Mouse (Mus musculus) CH12.LX (cell line): Measurements from ENCODE around the gene Cdc42bpa. TPM values are rescaled to one million over a fixed set of nuclear protein-coding genes. Genes with fewer than 3 reads are reported as not detected.

Source experiments
- DNase-seq: peaks from one replicate; pipeline ENCODE4 v3.0.0-alpha.2; 2013; ENCODE audit errors: extremely low read depth
- H3K27ac ChIP-seq: 2 replicates; pipeline ENCODE4 v1.5.1; 2012; ENCODE audit warnings: low read depth, mild to moderate bottlenecking, control low read depth, moderate library complexity; ENCODE audit not compliant: insufficient read depth
- H3K27me3 ChIP-seq: replicated peaks from 2 replicates; pipeline ENCODE3; 2012; ENCODE audit warnings: inconsistent platforms
- H3K36me3 ChIP-seq, 2 experiments: replicated peaks in 1 of 2; 2 replicates each; pipeline versions ENCODE3 to v1.6.1; 2012; ENCODE audit warnings: inconsistent platforms in 1 of 2, low read length in 1 of 2, mild to moderate bottlenecking in 1 of 2, mixed read lengths in 1 of 2, moderate library complexity in 1 of 2; ENCODE audit not compliant: control insufficient read depth in 1 of 2, insufficient read depth in 1 of 2
- H3K4me1 ChIP-seq, 2 experiments: 2 replicates each; pipeline ENCODE4 v1.6.1; 2012; ENCODE audit warnings: inconsistent platforms in 1 of 2, moderate library complexity in 1 of 2; ENCODE audit not compliant: insufficient read depth in 2 of 2, control insufficient read depth in 1 of 2
- H3K4me2 ChIP-seq: 2 replicates; pipeline ENCODE4 v1.6.1; 2012; ENCODE audit warnings: low read depth, mild to moderate bottlenecking, control low read depth; ENCODE audit not compliant: poor library complexity, insufficient read depth, severe bottlenecking
- H3K4me3 ChIP-seq, 3 experiments: fragments of 150-350 bp in 1 of 3; sonication (generic) in 1 of 3; replicated peaks in 1 of 3; 2 replicates each; pipeline versions ENCODE3 to v1.5.1; 2011 to 2012; ENCODE audit warnings: low read depth in 2 of 3, low read length in 2 of 3, mild to moderate bottlenecking in 2 of 3, moderate library complexity in 2 of 3, control low read depth in 1 of 3, improper control_type of control experiment in 1 of 3, inconsistent platforms in 1 of 3, mixed read lengths in 1 of 3; ENCODE audit not compliant: poor library complexity in 1 of 3
- H3K79me2 ChIP-seq: replicated peaks from 2 replicates; pipeline ENCODE4 v1.6.1; 2012; ENCODE audit warnings: mild to moderate bottlenecking, moderate library complexity; ENCODE audit not compliant: control insufficient read depth, poor library complexity, insufficient read depth, severe bottlenecking; ENCODE audit errors: extremely low read depth
- H3K9ac ChIP-seq: 2 replicates; pipeline ENCODE4 v1.6.1; 2012; ENCODE audit warnings: low read depth, mild to moderate bottlenecking, control low read depth, moderate library complexity; ENCODE audit not compliant: insufficient read depth
- H3K9me3 ChIP-seq: replicated peaks from 2 replicates; pipeline ENCODE3; 2012; ENCODE audit warnings: low read length, inconsistent platforms, mixed read lengths
- BHLHE40 ChIP-seq: IDR thresholded peaks from 2 replicates; pipeline ENCODE4 v1.6.1; 2011; ENCODE audit warnings: mild to moderate bottlenecking, low read depth, low read length, improper control_type of control experiment
- CTCF ChIP-seq, 2 experiments: IDR thresholded peaks in 1 of 2; conservative IDR thresholded peaks in 1 of 2; 2 replicates each; pipeline ENCODE4 v1.5.1; 2011 to 2012; ENCODE audit warnings: low read depth in 2 of 2, low read length in 2 of 2, improper control_type of control experiment in 1 of 2, inconsistent platforms in 1 of 2, mild to moderate bottlenecking in 1 of 2, moderate library complexity in 1 of 2
- E2F4 ChIP-seq: IDR thresholded peaks from 2 replicates; pipeline ENCODE4 v1.6.1; 2011; ENCODE audit warnings: low read depth, low read length, improper control_type of control experiment; ENCODE audit not compliant: insufficient replicate concordance
- ELF1 ChIP-seq: IDR thresholded peaks from 2 replicates; pipeline ENCODE4 v1.6.1; 2014; ENCODE audit warnings: low read depth, mild to moderate bottlenecking, inconsistent platforms, low read length, improper control_type of control experiment
- GABPA ChIP-seq: IDR thresholded peaks from 2 replicates; pipeline ENCODE4 v1.6.1; 2012; ENCODE audit warnings: low read depth, low read length, improper control_type of control experiment, inconsistent platforms; ENCODE audit not compliant: insufficient replicate concordance
- JUND ChIP-seq: conservative IDR thresholded peaks from 2 replicates; pipeline ENCODE4 v1.6.1; 2011; ENCODE audit warnings: low read depth, low read length, improper control_type of control experiment
- KAT2A ChIP-seq: IDR thresholded peaks from 2 replicates; pipeline ENCODE4 v1.6.1; 2012; ENCODE audit warnings: low read length, improper control_type of control experiment, inconsistent platforms; ENCODE audit not compliant: insufficient replicate concordance
- MEF2A ChIP-seq: IDR thresholded peaks from 2 replicates; pipeline ENCODE4 v1.6.1; 2014; ENCODE audit warnings: low read depth, mild to moderate bottlenecking, inconsistent platforms, low read length, improper control_type of control experiment, borderline replicate concordance
- MXI1 ChIP-seq: IDR thresholded peaks from 2 replicates; pipeline ENCODE4 v1.6.1; 2011; ENCODE audit warnings: mild to moderate bottlenecking, low read depth, low read length, improper control_type of control experiment
- MYC ChIP-seq: IDR thresholded peaks from 2 replicates; pipeline ENCODE4 v1.6.1; 2011; ENCODE audit warnings: low read depth, mild to moderate bottlenecking, improper control_type of control experiment, low read length
- NELFE ChIP-seq: IDR thresholded peaks from 2 replicates; pipeline ENCODE4 v1.6.1; 2011; ENCODE audit warnings: low read depth, low read length, improper control_type of control experiment
- NRF1 ChIP-seq: IDR thresholded peaks from 2 replicates; pipeline ENCODE4 v1.6.1; 2014; ENCODE audit warnings: low read depth, mild to moderate bottlenecking, inconsistent platforms, low read length, improper control_type of control experiment, moderate library complexity
- PAX5 ChIP-seq: IDR thresholded peaks from 2 replicates; pipeline ENCODE4 v1.6.1; 2012; ENCODE audit warnings: low read length, inconsistent platforms, mixed read lengths
- POLR2A ChIP-seq: IDR thresholded peaks from 2 replicates; pipeline ENCODE4 v1.6.1; 2011; ENCODE audit warnings: low read depth, mild to moderate bottlenecking, improper control_type of control experiment, low read length
- POLR2AphosphoS2 ChIP-seq: IDR thresholded peaks from 2 replicates; pipeline ENCODE4 v1.6.1; 2011; ENCODE audit warnings: low read depth, low read length, improper control_type of control experiment
- RCOR1 ChIP-seq: conservative IDR thresholded peaks from 2 replicates; pipeline ENCODE4 v1.6.1; 2012; ENCODE audit warnings: low read depth, mild to moderate bottlenecking, inconsistent platforms, low read length, improper control_type of control experiment
- SMC3 ChIP-seq: IDR thresholded peaks from 2 replicates; pipeline ENCODE4 v1.6.1; 2011; ENCODE audit warnings: low read depth, low read length, improper control_type of control experiment
- TBP ChIP-seq: conservative IDR thresholded peaks from 2 replicates; pipeline ENCODE4 v1.6.1; 2011; ENCODE audit warnings: low read depth, low read length, improper control_type of control experiment
- USF1 ChIP-seq: IDR thresholded peaks from 2 replicates; pipeline ENCODE4 v1.6.1; 2014; ENCODE audit warnings: low read depth, mild to moderate bottlenecking, inconsistent platforms, low read length, improper control_type of control experiment
- ZC3H11A ChIP-seq: IDR thresholded peaks from 2 replicates; pipeline ENCODE4 v1.6.1; 2012; ENCODE audit warnings: low read depth, mild to moderate bottlenecking, inconsistent platforms, low read length, improper control_type of control experiment
- ZKSCAN1 ChIP-seq: IDR thresholded peaks from 2 replicates; pipeline ENCODE4 v1.6.1; 2012; ENCODE audit warnings: low read depth, inconsistent platforms, low read length, improper control_type of control experiment, borderline replicate concordance
- ZMIZ1 ChIP-seq: IDR thresholded peaks from 2 replicates; pipeline ENCODE4 v1.6.1; 2012; ENCODE audit warnings: low read depth, mild to moderate bottlenecking, inconsistent platforms, low read length, improper control_type of control experiment
- dilution Hi-C: fragments of 300-500 bp; cut with MboI; formaldehyde crosslinking; loops from 2 replicates; pipeline ENCODE4 v1.14.3; 2020; ENCODE audit warnings: low sequenced_read_pairs; ENCODE audit not compliant: extremely low pct_unique_long_range_greater_than_20kb, extremely low pct_ligation_motif_present
- in situ Hi-C: fragments of 300-500 bp; cut with MboI; formaldehyde crosslinking; loops from 3 replicates; pipeline ENCODE4 v1.14.3; 2019; ENCODE audit warnings: low sequenced_read_pairs, low pct_ligation_motif_present, low pct_unique_long_range_greater_than_20kb, mixed read lengths
- polyA plus RNA-seq: library from polyadenylated mRNA; unstranded; fragments of >175 nt; gene quantifications from 2 replicates; pipeline ENCODE4 v1.2.1, GENCODE M21; 2012; ENCODE audit warnings: low read depth; ENCODE audit not compliant: insufficient read length
- total RNA-seq, 2 experiments: library from RNA; depleted of rRNA; stranded (reverse); fragments of 300-350 nt in 1 of 2; fragments of >200 nt in 1 of 2; gene quantifications; 2 replicates each; pipeline ENCODE4 v1.2.3; 2012 to 2014

Gene Cdc42bpa
- total and polyA plus RNA-seq, 3 experiments: 5.3 to 9.0 (median 5.6) TPM

- Histone ChIP-seq H3K79me2 (no peaks in the 10 kb centered on the region), H3K27me3 (no peaks in the 10 kb centered on the region), H3K4me2 (no peak overlapping the region), H3K9me3 (no peaks in the 10 kb centered on the region), H3K9ac (no peak overlapping the region), H3K4me3 (no peak overlapping the region), H3K27ac (no peak overlapping the region), H3K4me1 (no peaks in the 10 kb centered on the region), H3K36me3 (peaks cover 64 to 87% of the 10 kb centered on the region in 2 experiments)
- in situ Hi-C loops (no loop called here), dilution Hi-C loops (no loop called here)
- no peak for DNase-seq
- no peak for TF ChIP-seq TBP
- no peak for TF ChIP-seq USF1
- TF ChIP-seq RCOR1: no peak
- TF ChIP-seq SMC3: no peak
- no peak for TF ChIP-seq E2F4
- no peak for TF ChIP-seq PAX5
- peak in 1 of 2 experiments; percentile 28; a peak in 2 of 4 replicates for TF ChIP-seq CTCF (conservative IDR thresholded peaks at IDR 0.05 in 1 of 2, IDR thresholded peaks at IDR 0.05 in 1 of 2; ENCODE audit: low read depth in 2 of 2, low read length in 2 of 2)
Measured at GRCm38 (mm10) chr1:180166533-180166932, 206.3 kb downstream of the Cdc42bpa start.

GRCm38 (mm10) chr1:180168294-180168693 is 208.0 kb downstream of the Cdc42bpa start:
- no peaks in the 10 kb centered on the region for H3K9me3 ChIP-seq
- in situ Hi-C loops: no loop called here
- no peaks in the 10 kb centered on the region for H3K79me2 ChIP-seq
- no peak overlapping the region for H3K9ac ChIP-seq
- H3K27ac ChIP-seq: no peak overlapping the region
- no peak for TF ChIP-seq JUND
- no peak for TF ChIP-seq ZKSCAN1
- TF ChIP-seq NELFE: no peak
- TF ChIP-seq POLR2AphosphoS2: no peak
- TF ChIP-seq BHLHE40: no peak
- TF ChIP-seq NRF1: no peak
- no peak for TF ChIP-seq POLR2A
- no peak for TF ChIP-seq MYC
- TF ChIP-seq MXI1: no peak
- no peak for TF ChIP-seq USF1
- no peak for TF ChIP-seq ELF1
- TF ChIP-seq ZC3H11A: no peak
- no peak for TF ChIP-seq MEF2A
- TF ChIP-seq ZMIZ1: no peak
- no peak for TF ChIP-seq KAT2A
- no peak for TF ChIP-seq GABPA
- DNase-seq: no peak
- no peaks in the 10 kb centered on the region for H3K27me3 ChIP-seq
- H3K4me3 ChIP-seq: no peak overlapping the region
- H3K4me1 ChIP-seq: no peaks in the 10 kb centered on the region
- H3K4me2 ChIP-seq: no peak overlapping the region
- H3K36me3 ChIP-seq: peaks cover 82 to 91% of the 10 kb centered on the region in 2 experiments
- dilution Hi-C loops: no loop called here
